Mouse (Mus musculus) MEL (cell line): ENCODE results near the gene Maea. TPM values are rescaled to one million over a fixed set of nuclear protein-coding genes. Genes with fewer than 3 reads are reported as not detected.

Experiments used
- DNase-seq: peaks from one replicate; pipeline ENCODE4 v3.0.0; 2011; ENCODE audit warnings: low read depth, low spot score
- H3K27ac ChIP-seq: 2 replicates; pipeline ENCODE4 v1.5.1; 2012; ENCODE audit warnings: low read depth, mild to moderate bottlenecking, control low read depth, low read length, moderate library complexity; ENCODE audit not compliant: control insufficient read depth
- H3K27me3 ChIP-seq, 2 experiments: fragments of 150-350 bp in 1 of 2; sonication (generic) in 1 of 2; 2 replicates each; pipeline ENCODE4 v1.6.1; 2012; ENCODE audit warnings: low read length in 2 of 2, mild to moderate bottlenecking in 2 of 2, improper control_type of control experiment in 1 of 2, moderate library complexity in 1 of 2; ENCODE audit not compliant: insufficient read depth in 2 of 2, control insufficient read depth in 1 of 2
- H3K36me3 ChIP-seq, 2 experiments: 2 replicates each; pipeline ENCODE4 v1.6.1; 2012 to 2014; ENCODE audit warnings: low read length in 2 of 2, improper control_type of control experiment in 1 of 2, inconsistent platforms in 1 of 2, mild to moderate bottlenecking in 1 of 2; ENCODE audit not compliant: insufficient read depth in 2 of 2, control insufficient read depth in 1 of 2
- H3K4me1 ChIP-seq, 2 experiments: fragments of 150-350 bp in 1 of 2; sonication (generic) in 1 of 2; 2 replicates each; pipeline ENCODE4 v1.6.1; 2012; ENCODE audit warnings: low read length in 2 of 2, improper control_type of control experiment in 1 of 2, mild to moderate bottlenecking in 1 of 2; ENCODE audit not compliant: insufficient read depth in 2 of 2, control insufficient read depth in 1 of 2
- H3K4me3 ChIP-seq, 2 experiments: fragments of 150-350 bp in 1 of 2; sonication (generic) in 1 of 2; 2 replicates each; pipeline ENCODE4 v1.5.1; 2012; ENCODE audit warnings: low read depth in 2 of 2, low read length in 2 of 2, mild to moderate bottlenecking in 2 of 2, moderate library complexity in 2 of 2, control low read depth in 1 of 2, improper control_type of control experiment in 1 of 2; ENCODE audit not compliant: control insufficient read depth in 1 of 2, insufficient read depth in 1 of 2
- H3K79me2 ChIP-seq: 2 replicates; pipeline ENCODE4 v1.6.1; 2012; ENCODE audit warnings: mild to moderate bottlenecking, low read length, moderate library complexity; ENCODE audit not compliant: control insufficient read depth, poor library complexity, insufficient read depth
- H3K9ac ChIP-seq: 2 replicates; pipeline ENCODE4 v1.6.1; 2012; ENCODE audit warnings: low read depth, mild to moderate bottlenecking, control low read depth, low read length, moderate library complexity; ENCODE audit not compliant: control insufficient read depth, poor library complexity, severe bottlenecking
- H3K9me3 ChIP-seq: fragments of 150-350 bp; sonication (generic); replicated peaks from 2 replicates; pipeline ENCODE4 v1.6.1; 2012; ENCODE audit warnings: mild to moderate bottlenecking, low read length, improper control_type of control experiment, moderate library complexity; ENCODE audit not compliant: insufficient read depth
- BHLHE40 ChIP-seq: IDR thresholded peaks from 2 replicates; pipeline ENCODE4 v1.6.1; 2012; ENCODE audit warnings: low read depth, mild to moderate bottlenecking, inconsistent platforms, low read length, improper control_type of control experiment, borderline replicate concordance
- CHD1 ChIP-seq: IDR thresholded peaks from 2 replicates; pipeline ENCODE4 v1.6.1; 2012; ENCODE audit warnings: low read depth, mild to moderate bottlenecking, inconsistent platforms, low read length, improper control_type of control experiment
- CHD2 ChIP-seq: IDR thresholded peaks from 2 replicates; pipeline ENCODE4 v1.6.1; 2011; ENCODE audit warnings: low read length, improper control_type of control experiment
- E2F4 ChIP-seq: IDR thresholded peaks from 2 replicates; pipeline ENCODE4 v1.6.1; 2011; ENCODE audit warnings: low read depth, low read length, improper control_type of control experiment, borderline replicate concordance
- ELF1 ChIP-seq: IDR thresholded peaks from 2 replicates; pipeline ENCODE4 v1.6.1; 2014; ENCODE audit warnings: low read depth, mild to moderate bottlenecking, inconsistent platforms, low read length, improper control_type of control experiment, moderate library complexity
- GABPA ChIP-seq: IDR thresholded peaks from 2 replicates; pipeline ENCODE4 v1.6.1; 2012; ENCODE audit warnings: low read depth, mild to moderate bottlenecking, inconsistent platforms, low read length, improper control_type of control experiment, moderate library complexity
- KAT2A ChIP-seq: conservative IDR thresholded peaks from 2 replicates; pipeline ENCODE4 v1.6.1; 2012; ENCODE audit warnings: low read depth, low read length, improper control_type of control experiment, inconsistent platforms
- MAZ ChIP-seq: IDR thresholded peaks from 2 replicates; pipeline ENCODE4 v1.6.1; 2012; ENCODE audit warnings: low read depth, mild to moderate bottlenecking, inconsistent platforms, low read length, improper control_type of control experiment
- MYC ChIP-seq: IDR thresholded peaks from 2 replicates; pipeline ENCODE4 v1.6.1; 2011; ENCODE audit warnings: low read depth, mild to moderate bottlenecking, low read length, improper control_type of control experiment, moderate library complexity
- POLR2AphosphoS5 ChIP-seq: IDR thresholded peaks from 2 replicates; pipeline ENCODE4 v1.6.1; 2012; ENCODE audit warnings: low read depth, borderline replicate concordance, mild to moderate bottlenecking, inconsistent platforms, low read length, moderate library complexity, mixed read lengths
- RCOR1 ChIP-seq: IDR thresholded peaks from 2 replicates; pipeline ENCODE4 v1.6.1; 2012; ENCODE audit warnings: low read depth, mild to moderate bottlenecking, inconsistent platforms, low read length, improper control_type of control experiment
- SIN3A ChIP-seq: IDR thresholded peaks from 2 replicates; pipeline ENCODE4 v1.6.1; 2012; ENCODE audit warnings: low read length, improper control_type of control experiment, inconsistent platforms
- TAL1 ChIP-seq: IDR thresholded peaks from 2 replicates; pipeline ENCODE4 v1.6.1; 2012; ENCODE audit warnings: mild to moderate bottlenecking, inconsistent platforms, low read length, moderate library complexity, mixed read lengths
- TCF12 ChIP-seq: IDR thresholded peaks from 2 replicates; pipeline ENCODE4 v1.6.1; 2014; ENCODE audit warnings: low read depth, mild to moderate bottlenecking, inconsistent platforms, low read length, improper control_type of control experiment, moderate library complexity
- UBTF ChIP-seq: IDR thresholded peaks from 2 replicates; pipeline ENCODE4 v1.6.1; 2012; ENCODE audit warnings: low read depth, mild to moderate bottlenecking, inconsistent platforms, low read length, improper control_type of control experiment, moderate library complexity, borderline replicate concordance; ENCODE audit not compliant: insufficient read depth
- USF2 ChIP-seq, 2 experiments: IDR thresholded peaks; 2 replicates each; pipeline ENCODE4 v1.6.1; 2011 to 2012; ENCODE audit warnings: improper control_type of control experiment in 2 of 2, low read length in 2 of 2, borderline replicate concordance in 1 of 2, inconsistent platforms in 1 of 2, low read depth in 1 of 2, mild to moderate bottlenecking in 1 of 2; ENCODE audit not compliant: insufficient read depth in 1 of 2
- ZMIZ1 ChIP-seq: IDR thresholded peaks from 2 replicates; pipeline ENCODE4 v1.6.1; 2012; ENCODE audit warnings: low read depth, mild to moderate bottlenecking, inconsistent platforms, low read length, improper control_type of control experiment, moderate library complexity
- polyA plus RNA-seq, 2 experiments: library from polyadenylated mRNA; stranded (reverse) in 1 of 2; unstranded in 1 of 2; fragments of >175 nt in 1 of 2; fragments of >200 nt in 1 of 2; gene quantifications; 2 replicates each; pipeline versions ENCODE4 v1.2.1 to v1.2.4; 2012; ENCODE audit warnings: low replicate concordance in 2 of 2, low read depth in 1 of 2; ENCODE audit not compliant: insufficient read length in 2 of 2, insufficient read depth in 1 of 2, missing spikeins in 1 of 2
- total RNA-seq: library from RNA; depleted of rRNA; stranded (reverse); fragments of 300-350 nt; gene quantifications from 2 replicates; pipeline ENCODE4 v1.2.3, GENCODE M21; 2012

Maea gene
- total and polyA plus RNA-seq, 3 experiments, result 140 to 224 TPM; not detected in 1

- TF ChIP-seq KAT2A, result no peak
- TF ChIP-seq RCOR1, result peak; percentile 68
- no peak for TF ChIP-seq MAZ
- TF ChIP-seq UBTF, result no peak
- TF ChIP-seq, all 39 proteins: peak for 20
Measured at GRCm38 (mm10) chr5:33351556-33352272, 16.4 kb downstream of the Maea start (continued).

GRCm38 (mm10) chr5:33352273-33352645 is 16.9 kb downstream of the Maea start:
- Histone ChIP-seq H3K36me3 (peaks cover 0 to 47% of the 10 kb centered on the region in 2 experiments; a peak in 2 of 4 replicates), H3K9ac (peak overlapping the region; percentile 46), H3K27me3 (no peaks in the 10 kb centered on the region), H3K79me2 (peaks cover 76% of the 10 kb centered on the region), H3K9me3 (no peaks in the 10 kb centered on the region), H3K4me1 (peaks cover 26 to 28% of the 10 kb centered on the region in 2 experiments), H3K27ac (peak overlapping the region; percentile 66), H3K4me3 (peak overlapping the region; percentile 40 to 52)
- no peak for DNase-seq
- TF ChIP-seq ELF1 (no peak), BHLHE40 (no peak), ZMIZ1 (no peak), TCF12 (0 out of 2 replicates have a peak, but pooled peaks have one; percentile 3)

- Histone ChIP-seq H3K9me3 (no peaks in the 10 kb centered on the region), H3K27me3 (no peaks in the 10 kb centered on the region), H3K27ac (no peak overlapping the region), H3K4me3 (no peak overlapping the region), H3K36me3 (peaks cover 0 to 46% of the 10 kb centered on the region in 2 experiments; a peak in 2 of 4 replicates), H3K79me2 (peaks cover 76% of the 10 kb centered on the region), H3K4me1 (peaks cover 27% of the 10 kb centered on the region in 2 experiments), H3K9ac (no peak overlapping the region)
- TF ChIP-seq SIN3A, result no peak
- TF ChIP-seq CHD2, result no peak
- TF ChIP-seq GABPA, result no peak
- TF ChIP-seq KAT2A, result no peak
- TF ChIP-seq USF2 (IDR thresholded peaks at IDR 0.05; ENCODE audit: borderline replicate concordance in 1 of 2, insufficient read depth in 1 of 2, low read depth in 1 of 2, low read length in 2 of 2), result no peak
- TF ChIP-seq E2F4, result no peak
- TF ChIP-seq POLR2AphosphoS5, result no peak
- TF ChIP-seq BHLHE40, result no peak
- TF ChIP-seq TAL1, result no peak
- TF ChIP-seq CHD1, result no peak
- no peak for TF ChIP-seq MYC
- no peak for TF ChIP-seq ELF1
- DNase-seq, result no peak
Measured at GRCm38 (mm10) chr5:33353011-33353410, 17.7 kb downstream of the Maea start.
